In the genomic region with DNA sequence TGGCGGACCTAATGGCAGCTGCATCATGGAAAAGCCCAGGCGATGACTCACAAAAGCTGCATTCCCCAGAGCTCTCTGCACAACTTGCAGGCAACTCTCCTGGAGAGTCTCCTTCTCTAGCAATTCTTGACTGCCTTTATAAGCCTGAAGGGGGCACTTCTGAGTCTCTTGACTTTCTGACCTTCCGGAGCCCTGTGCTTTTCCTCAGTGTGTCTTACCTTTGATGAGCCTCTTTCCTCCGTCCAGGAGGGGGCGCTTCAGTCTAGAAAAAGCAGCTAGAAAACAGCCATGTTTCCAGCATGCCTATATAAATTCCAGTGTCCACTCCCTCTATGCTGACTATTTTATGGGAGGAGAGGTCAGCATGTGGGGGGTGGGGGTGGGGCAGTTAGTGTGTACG, we compare ENCODE assay signal across 9 mouse cellular contexts.
DNase-seq lines count a peak whose midpoint lies in the region; ATAC-seq and TF ChIP-seq lines count a peak whose summit lies in the region.
"Had no signal": no experiment of that assay in that cellular context is flagged by ENCODE, and none has a peak within 500 bp of the region (broad histone marks: within the 10 kb centered on the region; RNA-seq: fewer than 3 reads in every experiment).

No protein-coding gene starts in this region.

- no peak overlapping the region for H3K27ac ChIP-seq in forebrain, postnatal 0 days (ENCODE audit: low read depth, low read length)
- no peak overlapping the region for H3K27ac ChIP-seq in forebrain, embryonic 13.5 days
- H3K27ac ChIP-seq in embryonic facial prominence, embryonic 11.5 days (replicated peaks; ENCODE audit: low read depth, low read length) = no peak overlapping the region
- no peak overlapping the region for H3K27ac ChIP-seq in liver, embryonic 14.5 days
- H3K27ac ChIP-seq: liver, embryonic 15.5 days had no signal

- no peak for TF ChIP-seq EP300 in liver, embryonic 14.5 days (IDR thresholded peaks at IDR 0.05; ENCODE audit: low read depth)

- no peaks in the 10 kb centered on the region for H3K27me3 ChIP-seq in forebrain, postnatal 0 days (ENCODE audit: insufficient read depth, low read length)
- no peaks in the 10 kb centered on the region for H3K27me3 ChIP-seq in forebrain, embryonic 13.5 days
- H3K27me3 ChIP-seq in embryonic facial prominence, embryonic 11.5 days (ENCODE audit: control insufficient read depth, insufficient read depth, low read length) = no peaks in the 10 kb centered on the region
- H3K27me3 ChIP-seq in liver, embryonic 14.5 days (ENCODE audit: control insufficient read depth, insufficient read depth, low read length) = no peaks in the 10 kb centered on the region
- H3K27me3 ChIP-seq: liver, embryonic 15.5 days had no signal

- no peak overlapping the region for H3K4me3 ChIP-seq in forebrain, postnatal 0 days (ENCODE audit: low read depth, low read length)
- no peak overlapping the region for H3K4me3 ChIP-seq in forebrain, embryonic 13.5 days
- H3K4me3 ChIP-seq in embryonic facial prominence, embryonic 11.5 days (ENCODE audit: low read depth, low read length) = no peak overlapping the region
- H3K4me3 ChIP-seq in liver, embryonic 14.5 days (ENCODE audit: insufficient read depth in 1 of 2, low read depth in 2 of 2, low read length in 2 of 2) = no peak overlapping the region
- H3K4me3 ChIP-seq: liver, embryonic 15.5 days had no signal

- 0 out of 2 replicates have a peak, but pooled peaks cover 5% of the 10 kb centered on the region for H3K9me3 ChIP-seq in forebrain, postnatal 0 days (ENCODE audit: low read length)
- H3K9me3 ChIP-seq in forebrain, embryonic 13.5 days (replicated peaks) = 0 out of 2 replicates have a peak, but pooled peaks cover 3% of the 10 kb centered on the region
- H3K9me3 ChIP-seq in embryonic facial prominence, embryonic 11.5 days (replicated peaks; ENCODE audit: control insufficient read depth, low read length) = no peaks in the 10 kb centered on the region
- H3K9me3 ChIP-seq in liver, embryonic 14.5 days (ENCODE audit: control insufficient read depth, low read length) = no peaks in the 10 kb centered on the region
- H3K9me3 ChIP-seq: liver, embryonic 15.5 days had no signal

- ATAC-seq in forebrain, postnatal 0 days = no peak
- no peak for ATAC-seq in forebrain, embryonic 13.5 days
- ATAC-seq in embryonic facial prominence, embryonic 11.5 days (replicated peaks; ENCODE audit: insufficient number of reproducible peaks, low FRiP score, low TSS enrichment, low read depth) = no peak
- ATAC-seq in liver, embryonic 14.5 days (ENCODE audit: insufficient read depth) = no peak
- ATAC-seq in erythroblast, adult 5-6 weeks (replicated peaks; ENCODE audit: low FRiP score, poor library complexity, severe bottlenecking) = no peak

- DNase-seq in forebrain, postnatal 0 days = no peak
- DNase-seq in 416B (ENCODE audit: low read depth) = peak; percentile 77
- DNase-seq in adrenal gland, postnatal 25 days = peak; percentile 43
- peak; percentile 64 for DNase-seq in embryonic facial prominence, embryonic 11.5 days (ENCODE audit: low spot score)
- DNase-seq in liver, embryonic 14.5 days (ENCODE audit: low read depth in 3 of 3, low spot score in 3 of 3) = peak; percentile 26 to 44 (median 36)
- peak; percentile 18 to 72 for DNase-seq in spleen, postnatal 10 days (ENCODE audit: low spot score in 2 of 2)

- 77% methylated on average over 6 of the region's 6 CpGs for WGBS in forebrain, postnatal 0 days
- WGBS in forebrain, embryonic 13.5 days = 69% methylated on average over 6 of the region's 6 CpGs
- 73% methylated on average over 6 of the region's 6 CpGs for WGBS in embryonic facial prominence, embryonic 11.5 days
- WGBS in liver, embryonic 14.5 days (ENCODE audit: insufficient replicate concordance) = 47% methylated on average over 6 of the region's 6 CpGs

- TF ChIP-seq CTCF in forebrain, postnatal 0 days (IDR thresholded peaks at IDR 0.05; ENCODE audit: low read depth) = peak; percentile 30
- TF ChIP-seq CTCF in liver, embryonic 14.5 days (IDR thresholded peaks at IDR 0.05; ENCODE audit: low read depth) = peak; percentile 65

- H3K36me3 ChIP-seq in forebrain, postnatal 0 days (ENCODE audit: insufficient read depth) = no peaks in the 10 kb centered on the region
- no peaks in the 10 kb centered on the region for H3K36me3 ChIP-seq in forebrain, embryonic 13.5 days (ENCODE audit: poor library complexity, severe bottlenecking)
- H3K36me3 ChIP-seq in embryonic facial prominence, embryonic 11.5 days (replicated peaks; ENCODE audit: control insufficient read depth, insufficient read depth, low read depth, low read length) = no peaks in the 10 kb centered on the region
- H3K36me3 ChIP-seq in liver, embryonic 14.5 days (replicated peaks; ENCODE audit: control insufficient read depth, insufficient read depth, low read depth) = no peaks in the 10 kb centered on the region
- H3K36me3 ChIP-seq: liver, embryonic 15.5 days had no signal

- no peaks in the 10 kb centered on the region for H3K4me1 ChIP-seq in forebrain, postnatal 0 days (ENCODE audit: insufficient read depth)
- no peaks in the 10 kb centered on the region for H3K4me1 ChIP-seq in forebrain, embryonic 13.5 days
- no peaks in the 10 kb centered on the region for H3K4me1 ChIP-seq in embryonic facial prominence, embryonic 11.5 days (ENCODE audit: control insufficient read depth, insufficient read depth, low read length)
- H3K4me1 ChIP-seq in liver, embryonic 14.5 days (replicated peaks; ENCODE audit: control insufficient read depth in 2 of 2, insufficient read depth in 2 of 2, low read length in 1 of 2) = no peaks in the 10 kb centered on the region
- H3K4me1 ChIP-seq: liver, embryonic 15.5 days had no signal

- no peak overlapping the region for H3K4me2 ChIP-seq in forebrain, postnatal 0 days (ENCODE audit: low read depth)
- no peak overlapping the region for H3K4me2 ChIP-seq in forebrain, embryonic 13.5 days
- no peak overlapping the region for H3K4me2 ChIP-seq in embryonic facial prominence, embryonic 11.5 days (ENCODE audit: low read depth, low read length)
- no peak overlapping the region for H3K4me2 ChIP-seq in liver, embryonic 14.5 days (ENCODE audit: low read depth)
- H3K4me2 ChIP-seq: liver, embryonic 15.5 days had no signal

- no peak overlapping the region for H3K9ac ChIP-seq in forebrain, postnatal 0 days
- H3K9ac ChIP-seq in forebrain, embryonic 13.5 days = no peak overlapping the region
- H3K9ac ChIP-seq in embryonic facial prominence, embryonic 11.5 days (replicated peaks; ENCODE audit: low read length) = no peak overlapping the region
- H3K9ac ChIP-seq in liver, embryonic 14.5 days (replicated peaks) = no peak overlapping the region
- H3K9ac ChIP-seq: liver, embryonic 15.5 days had no signal
